Mouse (Mus musculus) midbrain, embryonic 14.5 days (tissue): ENCODE measurements around the gene Spsb1. TPM values are rescaled to one million over a fixed set of nuclear protein-coding genes. Genes with fewer than 3 reads are reported as not detected.

Experiments
- ATAC-seq: fragments of 200-750 bp; cut with Nextera tagmentation; 2 replicates; pipeline ENCODE4 v1.8.0; 2017; ENCODE audit warnings: moderate number of reproducible peaks, moderate library complexity; ENCODE audit not compliant: low FRiP score, low TSS enrichment
- DNase-seq: peaks from one replicate; pipeline ENCODE4 v3.0.0-alpha.2; 2015
- H3K27ac ChIP-seq: fragments of 300-500 bp; sonication (generic); replicated peaks from 2 replicates; pipeline ENCODE4 v1.5.1; 2014; ENCODE audit warnings: mild to moderate bottlenecking, low read depth, low read length, moderate library complexity
- H3K27me3 ChIP-seq: fragments of 300-500 bp; sonication (generic); 2 replicates; pipeline ENCODE4 v1.6.1; 2014; ENCODE audit warnings: low read length, control low read depth, mixed read lengths; ENCODE audit not compliant: control insufficient read depth, insufficient read depth
- H3K36me3 ChIP-seq: fragments of 300-500 bp; sonication (generic); 2 replicates; pipeline ENCODE4 v1.6.1; 2014; ENCODE audit warnings: low read length, control low read depth; ENCODE audit not compliant: control insufficient read depth, insufficient read depth
- H3K4me1 ChIP-seq: fragments of 300-500 bp; sonication (generic); 2 replicates; pipeline ENCODE4 v1.6.1; 2014; ENCODE audit warnings: mild to moderate bottlenecking, antibody characterized with exemption, low read length, control low read depth; ENCODE audit not compliant: control insufficient read depth, insufficient read depth
- H3K4me2 ChIP-seq: fragments of 300-500 bp; sonication (generic); 2 replicates; pipeline ENCODE4 v1.6.1; 2014; ENCODE audit warnings: mild to moderate bottlenecking, low read length, moderate library complexity
- H3K4me3 ChIP-seq: fragments of 300-500 bp; sonication (generic); replicated peaks from 2 replicates; pipeline ENCODE4 v1.5.1; 2014; ENCODE audit warnings: low read depth, low read length
- H3K9ac ChIP-seq: fragments of 300-500 bp; sonication (generic); replicated peaks from 2 replicates; pipeline ENCODE4 v1.6.1; 2014; ENCODE audit warnings: mild to moderate bottlenecking, low read length, moderate library complexity
- H3K9me3 ChIP-seq: fragments of 300-500 bp; sonication (generic); 2 replicates; pipeline ENCODE4 v1.6.1; 2016; ENCODE audit warnings: low read length, control low read depth, mixed read lengths; ENCODE audit not compliant: control insufficient read depth
- WGBS: fragments of 180-500 bp; shearing (Covaris S2); extraction: QIAGEN DNeasy Blood & Tissue Kit; methylation state at CpG from one replicate; pipeline ENCODE4 v1.1.7; 2014; 5-methylcytosine and 5-hydroxymethylcytosine counted together
- polyA plus RNA-seq: library from polyadenylated mRNA; unstranded; fragments of >200 nt; fragmentation: Nextera tagmentation; extraction: Ambion mirVana; gene quantifications from 2 replicates; pipeline ENCODE4 v1.2.1, GENCODE M21; 2014

The Spsb1 gene
- polyA plus RNA-seq, 1 experiment from 2014 or later: 4.2 TPM

DNA sequence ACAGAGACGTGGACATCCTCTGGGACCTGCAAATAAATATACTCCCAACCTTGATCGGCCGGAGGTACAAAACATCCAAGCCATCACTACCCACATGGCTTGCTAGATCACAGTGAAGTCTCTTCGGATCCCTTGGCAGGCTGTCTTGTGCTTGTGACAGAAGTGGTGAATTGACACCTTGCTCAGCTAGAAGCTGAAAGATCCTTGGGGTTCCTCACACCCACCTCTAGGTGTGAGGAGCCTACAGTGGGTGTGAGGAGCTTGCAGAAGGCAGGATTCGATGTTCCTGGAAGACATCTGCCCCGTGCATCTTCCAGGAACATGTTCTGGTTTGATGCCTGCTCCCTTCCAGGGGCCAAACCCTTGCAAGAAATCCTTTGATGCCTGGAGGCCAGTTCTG, 22.3 kb upstream of the Spsb1 start:
- ATAC-seq: no peak
- Histone ChIP-seq H3K27me3 (no peaks in the 10 kb centered on the region), H3K36me3 (no peaks in the 10 kb centered on the region), H3K9ac (no peak overlapping the region), H3K27ac (no peak overlapping the region), H3K4me2 (no peak overlapping the region), H3K9me3 (no peaks in the 10 kb centered on the region), H3K4me1 (0 out of 2 replicates have a peak, but pooled peaks cover 3% of the 10 kb centered on the region), H3K4me3 (no peak overlapping the region)
- WGBS: 88% methylated on average over 6 of the region's 6 CpGs
- DNase-seq: no peak

DNA sequence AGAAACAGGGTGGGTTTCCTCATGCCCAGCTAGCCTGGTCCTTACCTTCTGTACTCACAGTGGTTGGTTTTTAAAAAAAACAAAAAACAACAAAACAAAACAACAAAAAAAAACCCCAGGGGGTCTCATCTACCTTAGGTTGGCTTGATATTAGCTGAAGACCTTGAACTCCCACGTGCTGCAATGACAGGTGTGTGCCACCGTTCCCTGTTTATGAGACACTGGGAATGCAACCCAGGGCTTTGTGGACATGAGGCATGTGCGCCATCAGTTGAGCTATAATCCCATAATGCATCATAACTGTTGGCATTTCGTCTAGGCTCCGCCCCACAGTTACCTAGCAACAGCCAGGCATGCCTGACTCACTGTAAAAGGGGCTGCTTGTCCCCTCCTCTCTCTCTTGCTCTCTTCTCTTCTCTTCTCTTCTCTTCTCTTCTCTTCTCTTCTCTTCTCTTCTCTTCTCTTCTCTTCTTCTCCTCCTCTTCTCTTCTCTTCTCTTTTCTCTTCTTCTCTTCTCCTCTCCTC, 20.9 kb upstream of the Spsb1 start:
- Histone ChIP-seq H3K27ac (no peak overlapping the region), H3K27me3 (no peaks in the 10 kb centered on the region), H3K9ac (no peak overlapping the region), H3K4me1 (0 out of 2 replicates have a peak, but pooled peaks cover 3% of the 10 kb centered on the region), H3K4me2 (no peak overlapping the region), H3K4me3 (no peak overlapping the region), H3K9me3 (no peaks in the 10 kb centered on the region), H3K36me3 (no peaks in the 10 kb centered on the region)
- no peak for ATAC-seq
- peak; percentile 28 for DNase-seq
- WGBS: 70% methylated on average over 5 of the region's 5 CpGs

GRCm38 (mm10) chr4:149975291-149975690, 20.4 kb upstream of the Spsb1 start:
- Histone ChIP-seq H3K36me3 (no peaks in the 10 kb centered on the region), H3K4me1 (0 out of 2 replicates have a peak, but pooled peaks cover 3% of the 10 kb centered on the region), H3K9me3 (no peaks in the 10 kb centered on the region), H3K4me3 (no peak overlapping the region), H3K4me2 (no peak overlapping the region), H3K27me3 (no peaks in the 10 kb centered on the region), H3K27ac (no peak overlapping the region), H3K9ac (no peak overlapping the region)
- ATAC-seq (no peak), DNase-seq (no peak)
- 82% methylated on average over 8 of the region's 8 CpGs for WGBS

GRCm38 (mm10) chr4:149971393-149971792, 16.6 kb upstream of the Spsb1 start:
- Histone ChIP-seq H3K27me3 (no peaks in the 10 kb centered on the region), H3K36me3 (no peaks in the 10 kb centered on the region), H3K27ac (no peak overlapping the region), H3K4me1 (no peaks in the 10 kb centered on the region), H3K4me2 (no peak overlapping the region), H3K9ac (no peak overlapping the region), H3K9me3 (no peaks in the 10 kb centered on the region), H3K4me3 (no peak overlapping the region)
- no peak for ATAC-seq
- no peak for DNase-seq
- WGBS: 83% methylated on average over 9 of the region's 9 CpGs

GRCm38 (mm10) chr4:149968526-149968925, 13.7 kb upstream of the Spsb1 start:
- no peak overlapping the region for H3K4me3 ChIP-seq
- WGBS: 57% methylated on average over 6 of the region's 6 CpGs
- no peak overlapping the region for H3K27ac ChIP-seq
- ATAC-seq (no peak), DNase-seq (no peak)
- no peaks in the 10 kb centered on the region for H3K4me1 ChIP-seq
- H3K9me3 ChIP-seq: no peaks in the 10 kb centered on the region
- no peak overlapping the region for H3K4me2 ChIP-seq
- no peaks in the 10 kb centered on the region for H3K36me3 ChIP-seq
- no peaks in the 10 kb centered on the region for H3K27me3 ChIP-seq
- no peak overlapping the region for H3K9ac ChIP-seq

- no peak overlapping the region for H3K27ac ChIP-seq
- no peaks in the 10 kb centered on the region for H3K9me3 ChIP-seq
- whole genome bisulfite sequencing: 87% methylated on average over 9 of the region's 9 CpGs
- H3K4me3 ChIP-seq: no peak overlapping the region
- H3K4me1 ChIP-seq: no peaks in the 10 kb centered on the region
- H3K9ac ChIP-seq: no peak overlapping the region
- DNase-seq (no peak), ATAC-seq (no peak)
- no peaks in the 10 kb centered on the region for H3K36me3 ChIP-seq
- no peak overlapping the region for H3K4me2 ChIP-seq
- H3K27me3 ChIP-seq: no peaks in the 10 kb centered on the region
These were observed 12.1 kb upstream of the Spsb1 start for GRCm38 (mm10) chr4:149966963-149967362.

DNA sequence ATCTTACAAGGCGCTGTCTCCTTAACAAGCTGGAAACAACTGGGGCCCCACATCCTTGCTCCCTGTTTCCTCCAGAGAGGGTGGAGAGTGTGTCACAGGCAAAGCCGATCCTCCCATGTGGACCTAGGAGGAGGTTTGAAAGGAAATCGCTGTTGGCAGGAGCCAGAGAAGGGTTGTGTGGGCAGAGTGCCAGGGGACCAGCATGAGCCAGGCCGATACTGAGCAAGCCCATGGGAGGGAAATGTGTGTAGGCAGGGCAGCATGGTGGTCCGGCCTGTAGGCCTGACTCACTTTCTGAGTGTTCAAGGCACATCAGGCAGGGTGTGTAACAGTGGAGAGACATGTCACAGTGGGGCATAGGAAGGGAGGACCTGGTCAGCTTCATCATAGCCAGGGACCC, 11.4 kb upstream of the Spsb1 start:
- Histone ChIP-seq H3K9me3 (no peaks in the 10 kb centered on the region), H3K9ac (no peak overlapping the region), H3K36me3 (no peaks in the 10 kb centered on the region), H3K27me3 (no peaks in the 10 kb centered on the region), H3K4me3 (no peak overlapping the region), H3K4me2 (no peak overlapping the region), H3K4me1 (no peaks in the 10 kb centered on the region), H3K27ac (no peak overlapping the region)
- 64% methylated on average over 5 of the region's 5 CpGs for WGBS
- DNase-seq (peak; percentile 58), ATAC-seq (no peak)

DNA sequence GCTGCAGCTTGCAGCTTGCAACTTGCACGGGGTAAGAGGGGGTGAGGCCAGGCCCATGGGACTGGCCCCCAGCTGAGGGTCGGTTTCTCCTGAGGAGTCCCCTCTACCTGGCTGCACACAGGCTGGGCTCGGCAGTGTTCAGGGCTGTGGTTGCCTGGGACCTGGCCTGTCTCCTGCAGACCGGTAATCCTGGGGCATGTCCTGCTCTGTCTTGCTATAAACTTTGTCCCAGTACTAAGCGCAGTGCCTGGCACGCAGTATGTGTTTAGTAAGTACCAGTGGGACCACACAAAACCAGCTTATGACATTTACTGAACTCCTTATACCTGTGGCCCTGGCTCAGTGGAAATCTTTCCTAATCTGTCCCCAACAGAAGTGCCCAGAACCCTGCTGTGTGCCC, 10.8 kb upstream of the Spsb1 start:
- Histone ChIP-seq H3K27ac (no peak overlapping the region), H3K4me1 (no peaks in the 10 kb centered on the region), H3K9me3 (no peaks in the 10 kb centered on the region), H3K27me3 (no peaks in the 10 kb centered on the region), H3K4me2 (no peak overlapping the region), H3K9ac (no peak overlapping the region), H3K36me3 (no peaks in the 10 kb centered on the region), H3K4me3 (no peak overlapping the region)
- DNase-seq (no peak), ATAC-seq (no peak)
- 79% methylated on average over 6 of the region's 6 CpGs for WGBS

DNA sequence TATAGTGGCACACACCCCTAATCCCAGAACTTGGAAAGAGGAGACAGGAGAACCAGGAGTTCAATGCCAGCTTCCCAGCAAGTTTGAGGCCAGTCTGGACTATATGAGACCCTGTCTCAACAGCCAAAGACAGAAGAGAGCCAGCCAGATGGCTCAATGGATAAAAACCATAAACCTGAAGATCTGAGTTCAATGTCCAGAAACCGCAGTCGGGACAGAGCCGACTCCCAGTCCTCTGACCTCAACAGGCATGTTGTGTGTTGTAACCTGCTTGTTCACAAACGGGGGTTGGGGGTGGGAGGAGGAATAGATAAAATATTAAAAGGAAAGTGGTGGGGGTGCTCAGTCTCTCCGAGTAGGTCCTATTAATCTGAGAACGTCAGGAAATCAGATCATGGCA, 10.4 kb upstream of the Spsb1 start:
- H3K4me1 ChIP-seq: no peaks in the 10 kb centered on the region
- no peaks in the 10 kb centered on the region for H3K27me3 ChIP-seq
- DNase-seq (no peak), ATAC-seq (no peak)
- no peak overlapping the region for H3K4me2 ChIP-seq
- H3K36me3 ChIP-seq: no peaks in the 10 kb centered on the region
- no peaks in the 10 kb centered on the region for H3K9me3 ChIP-seq
- 78% methylated on average over 6 of the region's 6 CpGs for WGBS
- no peak overlapping the region for H3K27ac ChIP-seq
- no peak overlapping the region for H3K9ac ChIP-seq
- H3K4me3 ChIP-seq: no peak overlapping the region
